Mouse (Mus musculus) inflammation-experienced regulatory T-cells, adult 6 months (primary cell): Measurements from ENCODE around the gene Ntm. TPM values are rescaled to one million over a fixed set of nuclear protein-coding genes. Genes with fewer than 3 reads are reported as not detected.

Experiments used
- ATAC-seq: one replicate; pipeline ENCODE4 v1.8.0; 2017
- polyA plus RNA-seq, 3 experiments: library from polyadenylated mRNA; unstranded; fragments of 100-300 nt; shearing (Covaris generic); gene quantifications; one replicate each; pipeline ENCODE4 v1.2.1; 2017

Ntm gene
- polyA plus RNA-seq, 3 experiments from 2014 or later = not detected

GRCm38 (mm10) chr9:29884062-29884461 lies 78.9 kb downstream of the Ntm start:
- ATAC-seq = no peak

DNA sequence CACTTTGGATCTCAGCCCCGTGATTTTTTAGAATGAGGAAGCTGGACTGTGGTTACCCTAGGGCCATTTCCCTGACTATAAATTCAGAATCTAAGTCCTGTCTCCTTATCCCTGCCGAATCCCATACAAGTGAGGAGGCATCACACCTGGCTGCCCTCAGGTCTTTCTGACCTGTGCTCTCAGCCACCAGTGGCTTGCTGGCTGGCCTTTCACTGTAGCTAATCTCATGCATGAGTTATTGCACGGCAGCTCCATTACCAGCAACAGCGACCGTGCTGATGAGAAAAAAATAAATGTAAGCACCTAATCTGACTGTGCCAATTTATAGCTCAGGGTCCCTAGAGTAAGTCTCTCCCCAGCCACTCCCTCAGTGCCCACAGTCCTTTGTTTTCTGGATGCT lies 81.3 kb downstream of the Ntm start:
- ATAC-seq = no peak

- ATAC-seq = no peak
Measured at GRCm38 (mm10) chr9:29877583-29877982, 85.4 kb downstream of the Ntm start.

GRCm38 (mm10) chr9:29867746-29868145 lies 95.2 kb downstream of the Ntm start:
- ATAC-seq = no peak

DNA sequence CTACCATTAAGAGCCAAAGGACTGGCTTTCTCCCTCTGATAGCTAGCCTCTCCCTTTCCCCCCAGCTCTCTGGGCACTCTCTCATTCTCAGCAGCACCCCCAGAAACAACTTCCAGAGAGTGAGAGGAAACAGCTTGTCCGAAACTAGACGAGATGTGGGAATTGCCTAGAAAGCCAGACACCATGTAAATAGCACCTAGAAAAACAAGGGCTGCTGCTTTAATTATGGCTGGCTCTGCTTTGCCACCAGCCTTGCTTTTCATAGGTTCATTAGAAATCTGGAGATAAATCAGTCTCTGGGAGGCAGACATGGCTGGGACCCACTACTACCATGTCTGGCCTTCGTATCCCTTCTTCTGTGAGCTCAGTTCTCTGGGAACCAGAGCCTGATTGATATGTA lies 96.1 kb downstream of the Ntm start:
- no peak for ATAC-seq

GRCm38 (mm10) chr9:29866101-29866500 lies 96.8 kb downstream of the Ntm start:
- no peak for ATAC-seq

DNA sequence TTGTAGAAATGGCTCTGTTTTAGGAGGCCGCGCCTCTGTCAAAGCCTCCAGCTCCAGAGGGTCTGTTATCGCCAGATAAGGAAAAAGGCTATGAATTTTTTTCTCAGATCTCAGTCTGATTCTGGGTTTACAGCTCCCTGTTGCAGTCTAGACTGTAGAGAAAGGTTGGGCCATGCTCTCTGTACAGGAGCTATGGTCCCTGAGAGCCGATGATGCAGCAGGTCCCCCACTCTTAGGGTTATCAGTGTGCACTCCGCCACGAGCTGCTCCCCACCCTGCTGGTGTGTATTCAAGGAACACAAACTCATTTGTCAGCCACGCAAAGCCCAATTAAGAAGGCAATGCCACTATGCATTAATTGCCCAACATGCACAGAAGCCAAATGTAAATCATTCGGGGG lies 97.4 kb downstream of the Ntm start:
- ATAC-seq = no peak

- no peak for ATAC-seq
Measured at GRCm38 (mm10) chr9:29864886-29865285, 98.1 kb downstream of the Ntm start.

GRCm38 (mm10) chr9:29862408-29862807 lies 100.5 kb downstream of the Ntm start:
- no peak for ATAC-seq

DNA sequence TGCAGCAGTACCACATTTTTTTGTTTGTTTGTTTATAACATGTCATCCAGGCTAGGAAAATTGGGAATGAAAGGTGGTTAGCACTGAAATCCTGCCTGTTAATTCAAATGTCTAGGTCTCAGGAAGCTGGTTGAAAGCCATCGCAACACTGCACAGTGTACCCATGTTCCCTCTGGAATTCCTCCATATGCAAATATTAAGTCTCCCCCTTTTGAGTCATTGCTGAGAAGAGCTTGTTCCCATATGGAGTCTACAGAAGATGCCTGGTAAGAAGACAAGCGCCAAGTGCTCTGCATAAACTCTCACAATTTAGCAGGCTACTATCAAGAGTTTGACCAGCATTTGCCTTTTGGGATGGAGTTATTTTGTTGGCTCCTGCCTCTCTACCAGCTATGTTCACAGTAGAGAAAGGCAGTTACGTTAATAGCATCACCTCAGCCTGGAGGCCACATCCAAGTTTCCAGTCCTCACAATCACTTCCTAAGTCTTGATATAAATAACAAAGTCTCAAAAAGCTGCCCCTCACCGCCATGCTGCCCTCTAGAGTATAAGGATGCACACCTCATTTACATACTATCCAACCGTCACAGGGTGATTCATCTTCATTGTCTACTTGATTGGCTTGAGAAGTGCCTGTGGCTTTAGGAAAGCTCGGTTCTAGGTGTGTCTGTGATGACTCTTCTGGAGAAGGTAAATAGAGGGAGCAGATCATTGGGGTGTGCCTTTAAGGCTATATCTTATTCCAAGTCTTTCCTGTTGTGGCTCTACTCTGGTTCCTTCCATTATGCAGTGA lies 103.5 kb downstream of the Ntm start:
- no peak for ATAC-seq

DNA sequence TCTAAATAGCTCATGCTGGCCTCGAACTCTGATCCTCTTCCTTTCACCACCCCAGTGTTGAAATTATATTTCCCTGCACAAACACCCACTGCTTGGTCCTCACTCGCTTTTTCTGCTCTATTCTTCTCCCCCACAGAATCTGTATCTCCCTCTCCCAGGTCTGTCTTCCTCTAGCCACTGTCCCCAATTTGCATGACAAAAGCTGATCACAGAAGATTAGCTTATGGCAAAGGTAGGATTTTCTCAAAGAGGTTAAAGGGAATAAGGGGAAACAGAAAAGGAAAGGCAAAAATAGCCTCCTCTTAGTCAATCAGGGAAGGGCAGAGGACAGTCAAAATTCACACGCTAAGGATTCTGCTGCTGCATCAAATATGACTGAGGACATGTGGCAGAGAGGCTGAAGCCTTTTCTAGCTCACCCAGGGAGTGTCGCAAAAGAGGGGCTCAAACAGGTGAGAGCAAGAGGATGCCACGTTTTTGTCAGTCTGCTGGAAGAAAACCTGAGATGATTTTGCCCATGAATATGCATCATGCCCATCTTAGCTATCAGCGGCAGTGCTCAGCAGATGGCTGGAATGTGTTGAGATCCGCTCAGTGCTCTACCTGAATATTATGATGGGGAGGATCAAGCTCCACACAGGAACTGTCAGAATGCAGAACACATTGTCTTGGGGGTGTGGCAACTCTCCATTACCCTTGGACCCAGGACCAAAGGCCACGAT lies 114.0 kb downstream of the Ntm start:
- ATAC-seq = no peak

DNA sequence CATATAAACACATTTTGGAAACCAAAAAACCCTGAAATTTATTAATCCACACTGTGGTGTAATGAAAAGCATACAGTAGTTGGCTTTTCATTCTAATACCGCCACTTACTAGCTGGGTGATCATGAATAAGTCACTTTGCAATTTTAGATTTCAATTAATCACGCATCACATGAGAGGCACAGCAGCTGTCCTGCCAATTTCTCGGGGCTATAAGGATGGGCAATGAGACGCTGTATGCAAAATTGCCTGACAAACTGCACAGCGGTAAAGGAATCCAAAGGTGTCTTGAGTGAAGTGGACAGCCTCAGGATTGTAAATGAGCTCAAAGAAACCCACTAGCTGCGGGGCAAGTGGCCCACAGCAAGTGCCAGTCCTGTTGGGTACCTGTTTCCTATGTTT lies 125.6 kb downstream of the Ntm start:
- no peak for ATAC-seq

DNA sequence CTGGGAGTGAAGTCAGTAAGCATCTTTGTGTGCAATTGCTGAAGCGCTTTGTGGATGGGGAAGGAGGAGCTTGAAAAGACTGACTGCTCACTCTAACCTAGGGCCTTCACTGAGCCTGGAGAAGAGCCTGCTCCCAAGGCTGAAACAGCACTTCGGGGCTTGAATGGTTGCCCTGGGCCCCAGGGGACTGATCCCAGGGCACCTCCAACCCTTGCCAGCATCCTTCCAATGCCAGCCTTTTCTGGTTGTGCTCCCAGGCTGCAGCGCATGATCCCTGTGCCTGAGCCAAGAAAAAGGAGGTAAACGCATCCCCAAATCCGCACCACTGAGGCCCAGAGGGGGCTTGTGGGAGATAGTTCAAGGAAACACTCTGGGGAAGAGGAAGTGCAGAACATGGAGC lies 128.0 kb downstream of the Ntm start:
- no peak for ATAC-seq

DNA sequence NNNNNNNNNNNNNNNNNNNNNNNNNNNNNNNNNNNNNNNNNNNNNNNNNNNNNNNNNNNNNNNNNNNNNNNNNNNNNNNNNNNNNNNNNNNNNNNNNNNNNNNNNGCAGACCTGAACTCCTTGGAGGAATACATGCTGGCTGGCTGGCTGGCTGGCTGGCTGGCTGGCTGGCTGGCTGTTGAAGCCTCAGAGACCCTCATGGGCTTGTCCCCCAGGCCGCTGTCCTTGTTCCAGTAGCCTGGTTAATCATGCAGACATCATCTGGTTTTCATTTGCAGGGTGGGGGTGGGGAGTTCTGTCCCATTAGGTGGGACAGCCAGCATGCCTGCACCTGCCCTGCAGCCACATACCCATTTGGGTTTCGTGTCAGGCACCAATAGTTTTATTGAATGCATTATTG lies 129.2 kb downstream of the Ntm start:
- no peak for ATAC-seq

DNA sequence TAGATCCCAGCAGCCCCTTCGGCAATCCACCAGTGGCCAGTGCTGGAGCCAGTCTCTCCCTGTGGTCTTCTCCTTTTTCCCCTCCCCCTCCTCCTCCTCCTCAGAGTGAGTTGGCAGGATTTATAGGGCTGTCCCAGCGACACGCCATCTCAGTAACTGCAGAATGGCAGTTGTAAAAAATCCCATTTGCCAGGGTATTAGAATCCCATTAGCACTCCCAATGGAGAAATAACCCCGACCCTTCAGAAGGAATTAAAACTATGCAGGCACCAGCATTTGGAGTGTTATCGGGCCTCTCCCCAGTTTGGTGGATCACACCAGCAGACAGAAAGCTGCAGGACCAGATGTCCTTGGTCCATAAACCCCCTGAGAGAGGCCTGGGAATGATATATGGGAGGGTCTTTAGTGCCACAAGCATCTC lies 135.7 kb downstream of the Ntm start:
- ATAC-seq = no peak

- ATAC-seq = no peak
Measured at GRCm38 (mm10) chr9:29825236-29825635, 137.7 kb downstream of the Ntm start.

GRCm38 (mm10) chr9:29823716-29824115 lies 139.2 kb downstream of the Ntm start:
- no peak for ATAC-seq

DNA sequence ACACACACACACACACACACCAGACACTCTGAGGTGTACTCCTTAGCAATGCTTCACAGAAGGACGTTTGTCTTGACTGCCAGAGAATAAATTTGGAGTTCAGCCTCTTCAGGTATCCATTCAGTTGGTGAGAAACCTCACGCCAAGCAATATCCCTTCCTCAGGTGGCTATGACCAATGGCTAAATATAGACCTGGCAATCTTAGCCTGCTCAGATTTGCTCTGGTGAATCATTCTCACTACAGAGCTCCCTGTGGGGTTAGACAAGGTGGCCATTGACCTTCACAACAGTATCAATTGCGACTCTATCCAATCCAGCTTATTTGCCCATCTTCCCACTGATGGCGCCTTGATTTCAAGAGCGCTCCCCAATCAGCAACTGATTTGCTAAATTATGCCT lies 150.3 kb downstream of the Ntm start:
- ATAC-seq = no peak

DNA sequence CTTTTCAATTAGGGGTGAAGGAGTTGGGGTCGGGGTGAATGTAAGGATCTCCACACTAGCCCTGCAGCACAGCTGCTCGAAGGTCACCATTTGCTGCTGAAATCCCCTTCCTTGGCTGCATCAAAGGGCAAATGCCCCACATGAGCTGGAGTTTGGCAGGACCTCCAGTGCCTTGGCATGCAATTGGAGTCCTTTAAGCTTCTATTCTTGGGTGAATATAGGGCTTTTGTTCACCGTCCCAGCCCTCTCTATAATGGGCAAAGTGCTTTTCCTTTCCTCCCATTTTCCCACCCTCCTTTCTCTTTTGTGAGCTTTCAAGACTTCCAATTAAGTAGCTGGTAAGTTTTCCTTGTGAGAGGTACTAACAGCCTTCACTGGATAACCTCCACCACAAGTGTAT lies 156.2 kb downstream of the Ntm start:
- no peak for ATAC-seq

DNA sequence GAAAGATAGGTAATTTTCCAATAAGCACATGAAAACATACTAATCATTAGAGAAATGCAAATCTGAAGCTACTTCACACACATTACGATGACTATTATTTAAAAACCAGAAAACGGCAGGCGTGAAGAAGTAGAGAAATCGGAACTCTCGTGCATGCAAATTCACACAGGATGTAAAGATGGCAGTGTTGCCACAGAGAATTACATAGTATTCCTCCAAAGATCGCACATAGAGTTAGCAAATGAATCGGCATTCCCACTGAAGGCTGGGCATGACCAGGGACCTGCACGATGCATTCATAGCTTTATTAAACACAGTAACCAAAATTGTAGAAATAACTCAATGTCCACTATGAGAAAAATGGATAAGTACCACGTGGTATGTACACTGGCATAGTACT lies 158.5 kb downstream of the Ntm start:
- ATAC-seq = no peak

GRCm38 (mm10) chr9:29803738-29804285 lies 159.1 kb downstream of the Ntm start:
- ATAC-seq = no peak

DNA sequence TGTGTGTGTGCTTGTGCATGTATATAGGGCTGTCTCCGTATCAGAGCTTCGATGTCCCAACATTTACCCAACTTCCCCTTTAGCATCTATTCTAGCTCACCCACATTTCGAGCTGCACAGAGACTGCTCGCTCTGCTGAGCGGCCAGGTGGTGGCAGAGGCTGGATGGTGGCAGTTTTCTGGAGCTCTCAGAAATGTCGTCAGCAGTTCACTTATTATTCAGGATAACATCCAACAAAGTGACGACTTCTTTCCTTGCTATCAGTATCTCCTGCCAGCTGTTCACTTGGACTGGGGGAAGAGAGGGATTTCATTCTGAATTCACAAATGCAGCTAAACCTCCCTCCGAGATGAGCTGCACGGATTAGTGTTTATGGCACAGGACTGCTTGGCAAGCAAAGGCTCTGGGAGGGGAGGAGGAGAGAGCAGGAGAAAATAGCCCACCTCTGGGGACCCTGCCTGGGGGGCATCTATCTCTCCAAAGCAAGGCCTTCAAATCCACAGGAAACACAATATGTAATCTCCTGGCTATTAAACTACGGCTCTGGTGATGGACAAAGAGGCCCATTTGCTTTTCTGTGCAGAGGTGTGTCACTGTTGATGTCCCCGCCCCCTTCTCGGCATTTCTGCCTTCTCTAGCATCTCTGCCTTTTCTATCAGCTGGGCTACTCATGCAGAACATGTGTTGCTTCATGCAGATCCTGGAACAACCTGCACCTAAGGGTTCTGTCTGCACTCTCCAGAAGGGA lies 159.8 kb downstream of the Ntm start:
- no peak for ATAC-seq

DNA sequence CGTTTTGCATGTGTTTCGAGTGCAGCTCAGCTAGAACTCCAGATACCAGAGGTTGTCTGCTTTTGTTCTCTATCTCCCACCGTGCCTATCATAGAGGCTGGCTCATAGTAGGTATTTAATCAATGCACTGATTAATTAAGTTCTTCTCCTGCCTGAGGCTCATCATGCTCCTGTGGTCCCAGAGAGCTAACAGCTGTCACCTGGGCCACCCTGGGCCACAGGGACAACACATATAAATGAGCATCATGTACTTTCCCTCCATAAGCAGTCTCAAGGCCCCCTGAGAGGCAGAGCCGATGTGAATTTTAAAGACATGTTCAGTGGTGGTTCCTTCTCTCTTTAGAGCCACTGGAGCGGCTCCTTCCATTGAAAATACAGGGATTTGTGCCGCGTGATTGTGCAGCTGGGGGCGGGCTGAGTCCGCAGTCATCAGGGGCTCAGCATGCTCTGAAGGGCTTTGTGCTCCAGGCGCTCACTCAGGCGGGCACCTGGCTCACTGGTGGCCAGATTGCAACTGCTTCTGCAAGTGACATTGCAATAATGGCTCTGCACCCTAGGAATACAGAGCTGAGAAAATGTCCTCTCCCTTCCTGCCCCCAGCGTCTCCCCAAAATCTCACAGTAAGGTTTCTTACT lies 160.8 kb downstream of the Ntm start:
- ATAC-seq = no peak
